Mouse (Mus musculus) erythroblast, embryonic 14.5 days (primary cell): ENCODE data around the gene Mindy4b-ps. TPM values are rescaled to one million over a fixed set of nuclear protein-coding genes. Genes with fewer than 3 reads are reported as not detected.
"Not testable (repeated sequence)": the region's sequence is repeated elsewhere in the genome, so short reads cannot be mapped to it uniquely, and the experiment has no call there.

Experiments
- H3K27me3 ChIP-seq: 2 replicates; pipeline ENCODE4 v1.6.1; 2012; ENCODE audit warnings: inconsistent platforms; ENCODE audit not compliant: control insufficient read depth
- H3K36me3 ChIP-seq: 2 replicates; pipeline ENCODE4 v1.6.1; 2012; ENCODE audit warnings: mild to moderate bottlenecking, inconsistent platforms; ENCODE audit not compliant: control insufficient read depth
- H3K4me1 ChIP-seq: 2 replicates; pipeline ENCODE4 v1.6.1; 2012; ENCODE audit warnings: inconsistent platforms; ENCODE audit not compliant: control insufficient read depth
- H3K4me3 ChIP-seq: replicated peaks from 2 replicates; pipeline ENCODE3; 2012; ENCODE audit warnings: moderate library complexity, mild to moderate bottlenecking, inconsistent platforms
- H3K9me3 ChIP-seq: 2 replicates; pipeline ENCODE4 v1.6.1; 2012; ENCODE audit warnings: low read length, inconsistent platforms, mixed read lengths; ENCODE audit not compliant: control insufficient read depth
- GATA1 ChIP-seq: IDR thresholded peaks from 2 replicates; pipeline ENCODE4 v1.6.1; 2012; ENCODE audit warnings: low read length, inconsistent platforms, mixed read lengths
- TAL1 ChIP-seq: IDR thresholded peaks from 3 replicates; pipeline ENCODE4 v1.6.1; 2012; ENCODE audit warnings: low read length, inconsistent platforms, mixed read lengths
- polyA plus RNA-seq: library from polyadenylated mRNA; stranded (reverse); fragments of >175 nt; gene quantifications from 2 replicates; pipeline ENCODE4 v1.2.3, GENCODE M21; 2012

Gene Mindy4b-ps
- polyA plus RNA-seq = not detected in 2 replicates

DNA sequence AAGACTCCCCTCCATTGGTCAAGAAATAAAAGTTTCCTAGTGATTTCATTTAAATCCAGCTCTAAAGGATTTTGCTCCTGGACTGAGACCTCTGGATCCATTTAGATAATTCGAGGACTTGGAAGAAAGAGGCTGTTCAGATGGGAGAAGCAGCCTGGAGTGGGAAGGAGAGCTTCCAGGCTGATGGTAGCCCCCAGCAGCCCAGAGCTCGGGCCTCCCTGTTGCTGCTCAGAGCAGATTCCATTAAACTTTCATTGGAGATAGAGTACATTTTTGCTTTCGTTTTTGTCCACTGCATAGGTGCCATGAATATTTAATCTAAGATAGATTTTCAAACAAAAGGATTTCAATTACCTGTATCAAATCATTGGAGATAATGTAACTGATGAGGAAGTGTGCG lies at the start of gene Mindy4b-ps:
TSS of gene Mindy4b-ps (minus strand) at position 101 of the 400 bp plus-strand sequence.
- Histone ChIP-seq H3K27me3 (no peaks in the 10 kb centered on the region), H3K36me3 (no peaks in the 10 kb centered on the region), H3K4me1 (no peaks in the 10 kb centered on the region), H3K9me3 (no peaks in the 10 kb centered on the region), H3K4me3 (no peak within 1 kb of the TSS)
- TF ChIP-seq TAL1 (no peak), GATA1 (no peak)

DNA sequence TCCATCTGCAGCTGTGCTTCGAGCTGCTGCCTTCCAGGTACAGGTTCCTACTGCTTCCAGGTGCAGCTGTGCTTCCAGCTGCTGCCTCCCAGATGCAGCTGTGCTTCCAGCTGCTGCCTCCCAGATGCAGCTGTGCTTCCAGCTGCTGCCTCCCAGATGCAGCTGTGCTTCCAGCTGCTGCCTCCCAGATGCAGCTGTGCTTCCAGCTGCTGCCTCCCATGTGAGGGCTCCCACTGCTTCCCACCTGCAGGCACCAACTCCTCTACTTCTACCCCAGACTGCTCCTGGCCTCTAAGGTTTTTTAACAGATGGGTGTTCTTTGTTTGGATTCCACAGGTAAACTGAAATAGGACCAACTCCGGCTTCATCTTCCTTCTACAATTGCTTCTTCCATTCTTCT lies 49.8 kb upstream of the Mindy4b-ps start:
- not testable (repeated sequence) for H3K27me3 ChIP-seq, H3K4me3 ChIP-seq, H3K9me3 ChIP-seq, H3K4me1 ChIP-seq, H3K36me3 ChIP-seq

DNA sequence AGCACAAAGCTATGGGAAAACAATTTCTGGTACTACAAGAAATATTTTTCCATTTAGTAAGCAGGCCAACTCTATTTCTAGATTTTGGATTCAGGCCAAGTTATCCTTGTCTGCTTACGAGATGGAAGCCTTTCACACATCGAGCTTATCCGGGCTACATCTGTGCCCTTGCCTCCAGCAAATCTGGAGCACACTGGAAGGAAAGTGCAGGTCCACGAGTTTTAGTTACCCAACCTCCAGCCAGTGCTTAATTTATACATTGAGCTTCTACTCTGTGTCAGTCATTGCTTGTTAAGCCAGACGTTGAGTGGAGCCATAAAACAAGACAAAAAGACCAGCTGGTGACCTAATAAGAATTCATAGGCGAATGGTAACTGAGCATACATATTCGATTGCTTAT lies 43.6 kb upstream of the Mindy4b-ps start:
- no peaks in the 10 kb centered on the region for H3K9me3 ChIP-seq
- TF ChIP-seq GATA1 = no peak
- no peak for TF ChIP-seq TAL1

DNA sequence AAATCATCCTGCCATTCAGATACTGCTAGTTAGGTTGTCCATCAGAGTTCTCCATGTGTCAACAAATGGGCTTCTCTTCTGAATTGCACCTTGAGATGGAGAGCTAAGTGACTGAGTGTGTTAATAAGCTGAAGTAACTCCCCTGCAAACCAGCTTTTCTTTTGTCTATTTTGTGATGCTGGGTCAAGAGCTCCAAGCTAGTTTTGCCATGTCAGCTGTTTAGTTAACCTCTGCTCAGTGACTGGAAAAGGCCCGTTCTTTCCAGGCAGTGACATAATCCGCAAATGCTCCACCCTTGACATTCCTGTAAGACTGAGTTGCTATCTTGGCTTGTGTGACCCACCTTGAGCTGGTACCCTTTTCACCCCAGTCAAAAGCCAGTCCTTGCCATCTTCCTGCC lies 40.9 kb upstream of the Mindy4b-ps start:
- Histone ChIP-seq H3K36me3 (no peaks in the 10 kb centered on the region), H3K9me3 (no peaks in the 10 kb centered on the region), H3K4me3 (no peak overlapping the region), H3K27me3 (no peaks in the 10 kb centered on the region), H3K4me1 (no peaks in the 10 kb centered on the region)
- no peak for TF ChIP-seq GATA1
- no peak for TF ChIP-seq TAL1

More for the DNA sequence above, 43.6 kb upstream of the Mindy4b-ps start:
- no peaks in the 10 kb centered on the region for H3K36me3 ChIP-seq
- no peaks in the 10 kb centered on the region for H3K4me1 ChIP-seq
- H3K4me3 ChIP-seq = no peak overlapping the region
- no peaks in the 10 kb centered on the region for H3K27me3 ChIP-seq

DNA sequence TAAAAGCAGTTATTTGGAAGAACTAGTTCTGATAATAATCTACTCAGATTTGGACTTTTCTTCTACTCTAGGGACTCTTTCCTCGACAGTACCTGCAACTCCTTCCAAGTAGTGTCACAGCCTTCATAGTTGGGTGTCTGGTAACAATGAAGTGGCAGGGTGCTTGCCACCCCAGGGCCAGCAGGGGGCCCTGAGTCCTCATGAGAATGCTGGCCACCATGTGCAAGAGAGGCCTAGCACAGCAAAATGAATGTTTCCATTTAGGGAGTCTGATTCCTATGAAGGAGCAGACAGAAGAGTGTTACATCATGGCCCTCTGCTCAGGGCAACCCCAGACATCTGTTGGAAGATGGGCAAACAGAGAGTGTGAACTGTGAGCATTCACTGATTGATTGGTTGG lies 21.3 kb upstream of the Mindy4b-ps start:
- H3K27me3 ChIP-seq = no peaks in the 10 kb centered on the region
- no peak for TF ChIP-seq GATA1
- TF ChIP-seq TAL1 = no peak
- H3K36me3 ChIP-seq = no peaks in the 10 kb centered on the region

DNA sequence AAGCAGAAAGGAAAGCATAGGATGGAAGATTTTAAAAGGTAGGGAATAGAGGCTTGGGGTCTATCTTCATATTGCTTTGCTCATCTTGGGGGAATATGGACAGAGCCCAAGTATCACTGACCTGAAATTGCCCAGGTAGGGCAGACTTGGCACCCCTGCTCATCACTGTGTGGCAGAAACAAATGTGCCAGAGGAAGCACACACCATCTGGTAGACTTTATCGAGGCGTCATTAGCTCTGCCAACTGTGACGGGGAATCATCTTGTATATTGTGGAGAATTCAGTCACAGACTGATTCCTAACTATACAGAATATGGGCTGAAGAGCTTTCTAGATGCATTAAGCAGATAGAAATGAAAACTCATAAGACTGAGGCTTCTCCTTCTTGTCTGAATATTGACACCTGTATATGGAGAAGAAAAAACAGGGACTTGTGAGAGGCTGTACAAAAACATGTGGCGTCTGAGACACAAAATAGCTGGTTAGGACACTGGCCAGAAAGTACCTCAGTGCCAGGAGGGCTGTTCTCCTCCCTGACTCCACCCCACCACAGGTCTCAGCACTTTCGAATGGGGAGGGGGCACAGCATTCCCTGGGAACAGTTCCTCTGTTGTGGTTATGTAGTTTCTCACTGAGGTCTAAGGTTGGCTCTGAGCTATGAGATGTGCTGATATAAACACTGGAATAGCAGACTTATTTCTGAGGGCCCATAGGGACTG lies 11.5 kb upstream of the Mindy4b-ps start:
- TF ChIP-seq TAL1 (no peak), GATA1 (no peak)
- no peaks in the 10 kb centered on the region for H3K27me3 ChIP-seq
- H3K4me3 ChIP-seq = no peak overlapping the region
- no peaks in the 10 kb centered on the region for H3K4me1 ChIP-seq
- H3K9me3 ChIP-seq = no peaks in the 10 kb centered on the region
- H3K36me3 ChIP-seq = no peaks in the 10 kb centered on the region

More for the DNA sequence above, 21.3 kb upstream of the Mindy4b-ps start:
- Histone ChIP-seq H3K4me1 (no peaks in the 10 kb centered on the region), H3K9me3 (no peaks in the 10 kb centered on the region), H3K4me3 (no peak overlapping the region)

DNA sequence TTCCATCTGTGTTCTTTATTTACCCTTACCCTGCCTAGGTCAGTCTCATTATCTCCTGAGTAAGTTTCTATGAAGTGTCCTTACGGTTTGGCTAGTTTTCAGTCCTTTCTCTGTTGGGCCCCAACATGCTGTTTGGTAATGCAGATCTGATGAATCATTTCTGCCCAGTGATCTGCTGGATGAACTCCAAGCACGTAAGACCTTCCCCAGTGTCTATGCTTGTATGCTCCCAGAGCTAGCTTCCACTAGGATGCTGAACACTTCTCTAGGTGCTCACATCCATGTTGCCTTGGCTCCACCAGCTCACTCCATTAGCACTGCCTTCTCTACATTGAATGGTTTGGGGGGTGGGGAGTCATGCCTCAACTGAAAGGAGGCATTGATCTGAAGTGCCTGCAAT lies 10.8 kb upstream of the Mindy4b-ps start:
- Histone ChIP-seq H3K9me3 (no peaks in the 10 kb centered on the region), H3K27me3 (no peaks in the 10 kb centered on the region), H3K36me3 (no peaks in the 10 kb centered on the region), H3K4me3 (no peak overlapping the region), H3K4me1 (no peaks in the 10 kb centered on the region)
- no peak for TF ChIP-seq GATA1
- no peak for TF ChIP-seq TAL1

DNA sequence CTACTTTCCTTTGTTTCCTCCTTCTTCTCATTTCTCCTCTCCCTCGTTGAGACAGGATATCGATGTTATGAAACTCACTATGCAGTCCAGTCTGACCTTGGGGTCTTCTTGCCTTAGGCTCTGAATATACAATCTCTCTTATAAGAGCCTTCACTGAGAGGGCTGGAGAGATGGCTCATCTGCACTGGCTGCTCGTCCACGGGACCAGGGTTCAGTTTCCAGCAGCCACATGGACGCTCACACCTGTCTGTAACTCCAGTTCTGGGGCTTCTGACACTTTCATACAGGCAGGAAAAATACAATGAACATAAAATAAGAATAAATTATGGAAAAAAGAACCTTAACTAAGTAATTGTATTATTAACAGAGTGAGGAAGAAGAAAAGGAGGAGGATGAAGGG lies 9.5 kb upstream of the Mindy4b-ps start:
- Histone ChIP-seq H3K36me3 (no peaks in the 10 kb centered on the region), H3K27me3 (no peaks in the 10 kb centered on the region), H3K9me3 (no peaks in the 10 kb centered on the region), H3K4me1 (no peaks in the 10 kb centered on the region), H3K4me3 (no peak overlapping the region)
- TF ChIP-seq GATA1 = no peak
- TF ChIP-seq TAL1 = no peak

DNA sequence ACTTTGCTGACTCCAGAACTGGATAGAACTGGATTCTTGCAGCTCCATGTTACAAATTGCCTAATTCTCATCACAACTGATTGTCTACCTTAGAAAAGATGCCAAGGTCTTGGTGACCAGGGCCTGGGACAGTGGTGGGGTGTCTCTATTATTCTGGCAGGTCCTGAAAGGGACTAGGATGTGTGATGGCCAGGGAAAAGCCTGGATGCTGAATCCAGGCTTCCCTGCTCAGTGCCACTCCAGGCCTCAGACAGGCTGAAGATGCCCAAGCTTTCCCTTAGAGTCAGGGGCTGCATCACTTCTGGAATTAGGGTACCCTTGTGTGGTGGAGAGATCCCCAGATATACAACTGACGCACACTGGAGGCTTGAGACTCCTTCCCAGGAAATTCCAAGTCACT lies 7.8 kb upstream of the Mindy4b-ps start:
- no peaks in the 10 kb centered on the region for H3K36me3 ChIP-seq
- H3K9me3 ChIP-seq = no peaks in the 10 kb centered on the region
- no peaks in the 10 kb centered on the region for H3K27me3 ChIP-seq
- no peak for TF ChIP-seq TAL1
- TF ChIP-seq GATA1 = no peak
- H3K4me1 ChIP-seq = no peaks in the 10 kb centered on the region
- H3K4me3 ChIP-seq = no peak overlapping the region

DNA sequence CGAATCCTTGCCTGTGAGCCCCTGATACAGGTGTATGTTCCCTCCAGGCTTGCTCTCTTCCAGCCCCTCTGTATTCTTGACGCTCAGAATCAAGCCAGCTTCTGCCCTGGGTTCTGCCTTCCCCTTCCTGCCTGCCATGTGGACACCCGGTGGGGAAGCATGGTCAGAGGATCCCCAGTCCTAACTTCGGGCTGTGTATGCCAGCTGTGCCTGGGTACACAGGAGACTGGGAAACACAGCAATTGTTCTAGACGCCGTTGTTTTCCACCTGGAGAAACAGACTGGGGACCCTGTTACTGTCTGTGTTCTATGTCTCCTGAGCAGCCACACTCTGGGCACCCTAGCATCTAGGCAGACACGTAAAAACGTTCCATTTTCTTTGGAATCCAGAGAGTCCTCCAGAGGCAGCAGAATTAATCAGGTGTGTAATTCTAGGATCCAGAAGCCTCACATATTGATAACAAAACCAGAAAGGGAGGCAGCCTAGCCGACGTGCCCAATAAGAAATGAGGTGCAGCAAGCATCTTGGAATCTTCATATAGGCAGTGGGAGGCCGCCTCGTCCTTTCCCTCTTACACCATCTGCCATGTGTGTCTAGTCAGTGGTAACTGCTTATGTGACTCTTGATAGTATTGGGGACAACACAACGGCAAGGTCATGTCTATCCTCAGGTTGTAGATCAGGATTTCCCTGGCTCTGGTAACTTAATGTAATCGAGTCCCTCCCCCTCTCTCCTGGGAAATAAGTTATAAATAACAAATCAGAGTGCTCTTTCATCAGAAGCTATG lies 6.4 kb upstream of the Mindy4b-ps start:
- H3K4me1 ChIP-seq = no peaks in the 10 kb centered on the region
- H3K4me3 ChIP-seq = no peak overlapping the region
- H3K36me3 ChIP-seq = no peaks in the 10 kb centered on the region
- no peaks in the 10 kb centered on the region for H3K27me3 ChIP-seq
- TF ChIP-seq TAL1 (no peak), GATA1 (no peak)
- no peaks in the 10 kb centered on the region for H3K9me3 ChIP-seq
